Mouse (Mus musculus): ENCODE data around the gene Casz1. TPM values are rescaled to one million over a fixed set of nuclear protein-coding genes. Genes with fewer than 3 reads are reported as not detected.

Gene Casz1
- polyA plus RNA-seq, 1 experiment: 120 TPM

GRCm38 (mm10) chr4:148889011-148889410 is 84.8 kb downstream of the Casz1 start:
- no peak overlapping the region for H3K4me3 ChIP-seq (ENCODE audit: low read depth, low read length)
- no peaks in the 10 kb centered on the region for H3K27me3 ChIP-seq (ENCODE audit: control insufficient read depth, insufficient read depth, low read length)
- H3K36me3 ChIP-seq (ENCODE audit: control insufficient read depth, insufficient read depth, low read length): peaks cover 19% of the 10 kb centered on the region
- TF ChIP-seq POLR2A (IDR thresholded peaks at IDR 0.05; ENCODE audit: low read depth, low read length): no peak
- TF ChIP-seq CTCF (IDR thresholded peaks at IDR 0.05; ENCODE audit: extremely low read depth, insufficient read length, insufficient replicate concordance, low read depth, low read length): no peak
- 87% methylated on average over 6 of the region's 6 CpGs for WGBS
- no peak overlapping the region for H3K27ac ChIP-seq (ENCODE audit: insufficient read depth, low read depth, low read length)
- H3K4me1 ChIP-seq (ENCODE audit: control insufficient read depth, insufficient read depth, insufficient read length, low read length): no peaks in the 10 kb centered on the region; the same call in 1 of the 2 replicates

GRCm38 (mm10) chr4:148890442-148890841 is 86.2 kb downstream of the Casz1 start:
- TF ChIP-seq CTCF (IDR thresholded peaks at IDR 0.05; ENCODE audit: extremely low read depth, insufficient read length, insufficient replicate concordance, low read depth, low read length) (no peak), POLR2A (IDR thresholded peaks at IDR 0.05; ENCODE audit: low read depth, low read length) (no peak)
- 92% methylated on average over 8 of the region's 8 CpGs for WGBS

GRCm38 (mm10) chr4:148890892-148891838 is 86.9 kb downstream of the Casz1 start:
- no peaks in the 10 kb centered on the region for H3K27me3 ChIP-seq (ENCODE audit: control insufficient read depth, insufficient read depth, low read length)
- no peak overlapping the region for H3K27ac ChIP-seq (ENCODE audit: insufficient read depth, low read depth, low read length)
- no peak overlapping the region for H3K4me3 ChIP-seq (ENCODE audit: low read depth, low read length)
- no peak for TF ChIP-seq CTCF (IDR thresholded peaks at IDR 0.05; ENCODE audit: extremely low read depth, insufficient read length, insufficient replicate concordance, low read depth, low read length)
- TF ChIP-seq POLR2A (IDR thresholded peaks at IDR 0.05; ENCODE audit: low read depth, low read length): no peak
- H3K36me3 ChIP-seq (ENCODE audit: control insufficient read depth, insufficient read depth, low read length): peaks cover 21% of the 10 kb centered on the region
- H3K4me1 ChIP-seq (ENCODE audit: control insufficient read depth, insufficient read depth, insufficient read length, low read length): no peaks in the 10 kb centered on the region
- WGBS: 59% methylated on average over 52 of the region's 52 CpGs

More at GRCm38 (mm10) chr4:148890442-148890841, 86.2 kb downstream of the Casz1 start:
- no peak overlapping the region for H3K4me3 ChIP-seq (ENCODE audit: low read depth, low read length)
- no peaks in the 10 kb centered on the region for H3K27me3 ChIP-seq (ENCODE audit: control insufficient read depth, insufficient read depth, low read length)
- no peaks in the 10 kb centered on the region; the same call in 1 of the 2 replicates for H3K4me1 ChIP-seq (ENCODE audit: control insufficient read depth, insufficient read depth, insufficient read length, low read length)
- peaks cover 21% of the 10 kb centered on the region for H3K36me3 ChIP-seq (ENCODE audit: control insufficient read depth, insufficient read depth, low read length)
- no peak overlapping the region for H3K27ac ChIP-seq (ENCODE audit: insufficient read depth, low read depth, low read length)

- peaks cover 11% of the 10 kb centered on the region for H3K36me3 ChIP-seq (ENCODE audit: control insufficient read depth, insufficient read depth, low read length)
- no peak for TF ChIP-seq CTCF (IDR thresholded peaks at IDR 0.05; ENCODE audit: extremely low read depth, insufficient read length, insufficient replicate concordance, low read depth, low read length)
- TF ChIP-seq POLR2A (IDR thresholded peaks at IDR 0.05; ENCODE audit: low read depth, low read length): no peak
- 56% methylated on average over 6 of the region's 6 CpGs for WGBS
- peaks cover 21% of the 10 kb centered on the region; the same call in 1 of the 2 replicates for H3K4me1 ChIP-seq (ENCODE audit: control insufficient read depth, insufficient read depth, insufficient read length, low read length)
- no peak overlapping the region for H3K27ac ChIP-seq (ENCODE audit: insufficient read depth, low read depth, low read length)
- no peaks in the 10 kb centered on the region for H3K27me3 ChIP-seq (ENCODE audit: control insufficient read depth, insufficient read depth, low read length)
- H3K4me3 ChIP-seq (ENCODE audit: low read depth, low read length): no peak overlapping the region
Observed at GRCm38 (mm10) chr4:148896125-148896524, 91.9 kb downstream of the Casz1 start.

GRCm38 (mm10) chr4:148899927-148900294 is 95.7 kb downstream of the Casz1 start:
- Histone ChIP-seq H3K4me3 (ENCODE audit: low read depth, low read length) (peak overlapping the region; percentile 91), H3K4me1 (ENCODE audit: control insufficient read depth, insufficient read depth, insufficient read length, low read length) (peaks cover 37% of the 10 kb centered on the region; the same call in 1 of the 2 replicates), H3K27ac (ENCODE audit: insufficient read depth, low read depth, low read length) (peak overlapping the region; percentile 74), H3K27me3 (ENCODE audit: control insufficient read depth, insufficient read depth, low read length) (no peaks in the 10 kb centered on the region), H3K36me3 (ENCODE audit: control insufficient read depth, insufficient read depth, low read length) (peaks cover 3% of the 10 kb centered on the region)
- 15% methylated on average over 1 of the region's 1 CpGs for WGBS
- no peak for TF ChIP-seq CTCF (IDR thresholded peaks at IDR 0.05; ENCODE audit: extremely low read depth, insufficient read length, insufficient replicate concordance, low read depth, low read length)
- no peak for TF ChIP-seq POLR2A (IDR thresholded peaks at IDR 0.05; ENCODE audit: low read depth, low read length)

GRCm38 (mm10) chr4:148900295-148901211 is 96.3 kb downstream of the Casz1 start:
- 1% methylated on average over 113 of the region's 123 CpGs for WGBS
- peak overlapping the region; percentile 74 for H3K27ac ChIP-seq (ENCODE audit: insufficient read depth, low read depth, low read length)

More at GRCm38 (mm10) chr4:148900295-148901211, 96.3 kb downstream of the Casz1 start:
- Histone ChIP-seq H3K27me3 (ENCODE audit: control insufficient read depth, insufficient read depth, low read length) (no peaks in the 10 kb centered on the region), H3K4me3 (ENCODE audit: low read depth, low read length) (peak overlapping the region; percentile 91), H3K36me3 (ENCODE audit: control insufficient read depth, insufficient read depth, low read length) (peaks cover 7% of the 10 kb centered on the region), H3K4me1 (ENCODE audit: control insufficient read depth, insufficient read depth, insufficient read length, low read length) (peaks cover 43% of the 10 kb centered on the region)
- TF ChIP-seq CTCF (IDR thresholded peaks at IDR 0.05; ENCODE audit: extremely low read depth, insufficient read length, insufficient replicate concordance, low read depth, low read length) (no peak), POLR2A (IDR thresholded peaks at IDR 0.05; ENCODE audit: low read depth, low read length) (peak; percentile 6; the same call in 1 of the 2 replicates)

All from small intestine, adult 2 months (tissue).